Mouse (Mus musculus): ENCODE data around the gene Wdr45.

- TF ChIP-seq CTCF (IDR thresholded peaks at IDR 0.05; ENCODE audit: extremely low read depth, insufficient read length, insufficient replicate concordance, low read depth, low read length) = peak; percentile 32; the same call in 1 of the 2 replicates
- TF ChIP-seq POLR2A (IDR thresholded peaks at IDR 0.05; ENCODE audit: low read depth, low read length) = no peak
These were observed 29.3 kb downstream of the Wdr45 start for GRCm38 (mm10) chrX:7743470-7743869.

Data from small intestine, adult 2 months (tissue).